9 mouse cellular contexts compared by ENCODE assay signal in the genomic region with DNA sequence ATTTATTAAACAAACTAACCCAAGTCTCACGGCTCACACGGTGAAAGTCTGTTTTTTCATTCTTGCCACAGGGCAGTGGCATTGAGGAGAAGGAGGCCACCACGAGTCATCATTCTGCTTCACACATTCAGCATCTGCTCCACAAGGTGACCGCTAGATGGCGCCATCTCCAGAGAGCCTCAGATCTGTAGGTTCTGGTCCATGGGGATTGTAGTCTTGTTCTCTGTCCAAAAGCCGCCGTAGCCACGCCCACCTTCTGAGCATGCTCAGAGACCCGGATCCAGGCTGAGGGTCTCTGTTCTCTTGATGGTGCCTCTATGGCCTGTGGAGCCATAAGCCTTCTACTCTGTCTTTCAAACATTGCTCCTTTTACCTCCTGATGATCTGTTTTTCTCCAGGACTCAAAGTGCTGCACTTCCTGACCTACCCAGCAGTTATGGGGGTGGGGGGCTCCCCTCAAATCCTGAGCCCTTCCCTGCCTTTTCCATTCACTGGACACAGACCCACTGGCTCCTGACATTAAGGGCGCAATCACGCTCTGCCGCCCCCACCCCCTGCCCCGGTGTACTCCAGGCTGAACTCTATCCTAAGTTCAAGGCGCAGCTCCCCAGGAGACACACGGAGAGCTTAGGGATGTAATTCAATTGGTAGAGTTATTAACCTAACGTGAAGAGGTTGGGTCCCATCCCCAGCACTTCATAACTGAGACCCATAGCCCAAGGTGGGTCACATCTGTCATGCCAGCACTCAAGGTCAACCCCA. TPM values are rescaled to one million over a fixed set of nuclear protein-coding genes. Genes with fewer than 3 reads are reported as not detected.
DNase-seq lines count a peak whose midpoint lies in the region; ATAC-seq and TF ChIP-seq lines count a peak whose summit lies in the region.
"Had no signal": no experiment of that assay in that cellular context is flagged by ENCODE, and none has a peak within 500 bp of the region (broad histone marks: within the 10 kb centered on the region; RNA-seq: fewer than 3 reads in every experiment).

No protein-coding gene starts in this region.

- no peaks in the 10 kb centered on the region for H3K27me3 ChIP-seq in hindbrain, embryonic 11.5 days (ENCODE audit: control insufficient read depth, insufficient read depth, low read length)
- H3K27me3 ChIP-seq in hindbrain, embryonic 13.5 days: no peaks in the 10 kb centered on the region
- H3K27me3 ChIP-seq in G1E (ENCODE audit: insufficient read depth, low read length): no peaks in the 10 kb centered on the region; the same call in 1 of the 2 replicates
- H3K27me3 ChIP-seq: embryonic facial prominence, embryonic 12.5 days had no signal

- no peaks in the 10 kb centered on the region for H3K4me1 ChIP-seq in hindbrain, embryonic 11.5 days (replicated peaks; ENCODE audit: control insufficient read depth, insufficient read depth, low read length)
- no peaks in the 10 kb centered on the region for H3K4me1 ChIP-seq in hindbrain, embryonic 13.5 days (replicated peaks)
- H3K4me1 ChIP-seq in G1E (ENCODE audit: insufficient read depth, low read depth, low read length): peaks cover 71% of the 10 kb centered on the region
- H3K4me1 ChIP-seq: embryonic facial prominence, embryonic 12.5 days had no signal

- intact Hi-C loops in left cerebral cortex, postnatal 14 days (cut with DNase I): no loop called here

- H3K27ac ChIP-seq in hindbrain, embryonic 11.5 days (ENCODE audit: low read depth, low read length): no peak overlapping the region
- no peak overlapping the region for H3K27ac ChIP-seq in hindbrain, embryonic 13.5 days
- H3K27ac ChIP-seq: embryonic facial prominence, embryonic 12.5 days had no signal

- no peaks in the 10 kb centered on the region for H3K36me3 ChIP-seq in hindbrain, embryonic 11.5 days (ENCODE audit: control insufficient read depth, insufficient read depth, low read length)
- no peaks in the 10 kb centered on the region for H3K36me3 ChIP-seq in hindbrain, embryonic 13.5 days
- no peaks in the 10 kb centered on the region for H3K36me3 ChIP-seq in G1E (replicated peaks)
- H3K36me3 ChIP-seq: embryonic facial prominence, embryonic 12.5 days had no signal

- H3K4me2 ChIP-seq in hindbrain, embryonic 11.5 days (replicated peaks; ENCODE audit: low read depth, low read length): no peak overlapping the region
- no peak overlapping the region for H3K4me2 ChIP-seq in hindbrain, embryonic 13.5 days
- H3K4me2 ChIP-seq: embryonic facial prominence, embryonic 12.5 days had no signal

- H3K4me3 ChIP-seq in hindbrain, embryonic 11.5 days (ENCODE audit: low read depth, low read length): no peak overlapping the region
- no peak overlapping the region for H3K4me3 ChIP-seq in hindbrain, embryonic 13.5 days
- no peak overlapping the region for H3K4me3 ChIP-seq in G1E (ENCODE audit: low read depth, low read length)
- H3K4me3 ChIP-seq: embryonic facial prominence, embryonic 12.5 days had no signal

- H3K9ac ChIP-seq in hindbrain, embryonic 11.5 days (ENCODE audit: low read depth, low read length): no peak overlapping the region
- H3K9ac ChIP-seq in hindbrain, embryonic 13.5 days: no peak overlapping the region
- H3K9ac ChIP-seq: embryonic facial prominence, embryonic 12.5 days had no signal

- H3K9me3 ChIP-seq in hindbrain, embryonic 11.5 days (ENCODE audit: control insufficient read depth, low read length): no peaks in the 10 kb centered on the region
- 0 out of 2 replicates have a peak, but pooled peaks cover 6% of the 10 kb centered on the region for H3K9me3 ChIP-seq in hindbrain, embryonic 13.5 days
- H3K9me3 ChIP-seq in G1E (replicated peaks): peaks cover 4% of the 10 kb centered on the region
- H3K9me3 ChIP-seq: embryonic facial prominence, embryonic 12.5 days had no signal

- ATAC-seq in hindbrain, embryonic 11.5 days (ENCODE audit: low FRiP score): no peak
- no peak for ATAC-seq in hindbrain, embryonic 13.5 days (ENCODE audit: low FRiP score)
- ATAC-seq in G1E (ENCODE audit: extremely low read depth, insufficient number of reproducible peaks, low FRiP score, poor library complexity, severe bottlenecking): no peak
- 0 out of 2 replicates have a peak, but pooled peaks have one; percentile 31 for ATAC-seq in monocyte, adult 5-6 weeks (replicated peaks; ENCODE audit: insufficient number of reproducible peaks, low FRiP score, low TSS enrichment, poor library complexity, severe bottlenecking)

- peak; percentile 74 for TF ChIP-seq CTCF in G1E (IDR thresholded peaks at IDR 0.05; ENCODE audit: low read depth, low read length)

- 49% methylated on average over 16 of the region's 16 CpGs for WGBS in hindbrain, embryonic 11.5 days
- 51% methylated on average over 16 of the region's 16 CpGs for WGBS in hindbrain, embryonic 13.5 days

- DNase-seq in hindbrain, embryonic 11.5 days (ENCODE audit: low spot score): peak; percentile 58
- DNase-seq in G1E (ENCODE audit: low spot score): no peak
- DNase-seq in c-Kit-positive CD71-positive TER-119-positive erythroid progenitor cells, embryonic 14.5 days (ENCODE audit: low spot score): peak; percentile 97
- DNase-seq in heart, adult 8-10 months (ENCODE audit: low spot score): peak; percentile 30
- peak; percentile 34 to 63 for DNase-seq in left cerebral cortex, postnatal 14 days (ENCODE audit: low spot score in 2 of 2)
- peak; percentile 87 for DNase-seq in thymus, postnatal 4 days

RNA-seq across cellular contexts. Expression of a gene that starts 2.9 kb away (rescaled TPM):
- 3.1 and 4.1 TPM in 2 replicates for polyA plus RNA-seq in hindbrain, embryonic 11.5 days (2014; fragmentation: Nextera tagmentation; extraction: Ambion mirVana)
- polyA plus RNA-seq in hindbrain, embryonic 13.5 days (2015; fragmentation: Nextera tagmentation; extraction: Ambion mirVana): 0.31 TPM in 1 of 2 replicates, not detected in the other
- total RNA-seq in G1E (2014; fragmentation: Nextera tagmentation) (41.2 TPM in 1 of 2 replicates, not detected in the other), G1E (2017) (1.9 and 2.3 TPM in 2 replicates)
- not detected in 2 replicates for polyA plus RNA-seq in G1E (2012)
- not detected for total RNA-seq in heart, adult 8-10 months (2022)
- not detected for total RNA-seq in left cerebral cortex, postnatal 14 days (2021)
- not detected in 3 replicates for total RNA-seq in monocyte, adult 5-6 weeks (2017)

RNA-seq across cellular contexts. Expression of a gene that starts 11.7 kb away (rescaled TPM):
- not detected in 2 replicates for polyA plus RNA-seq in hindbrain, embryonic 11.5 days (2014; fragmentation: Nextera tagmentation; extraction: Ambion mirVana)
- not detected in 2 replicates for polyA plus RNA-seq in hindbrain, embryonic 13.5 days (2015; fragmentation: Nextera tagmentation; extraction: Ambion mirVana)
- total RNA-seq in G1E (2014; fragmentation: Nextera tagmentation): not detected in 2 replicates
- not detected in 2 replicates for total RNA-seq in G1E (2017)
- not detected in 2 replicates for polyA plus RNA-seq in G1E (2012)
- total RNA-seq in heart, adult 8-10 months (2022): not detected
- not detected for total RNA-seq in left cerebral cortex, postnatal 14 days (2021)
- not detected in 3 replicates for total RNA-seq in monocyte, adult 5-6 weeks (2017)
- polyA plus RNA-seq: embryonic facial prominence, embryonic 12.5 days had no signal

RNA-seq across cellular contexts. Expression of a gene that starts 13.9 kb away (rescaled TPM):
- polyA plus RNA-seq in hindbrain, embryonic 11.5 days (2014; fragmentation: Nextera tagmentation; extraction: Ambion mirVana): 8.3 and 8.6 TPM in 2 replicates
- 5.4 and 6.7 TPM in 2 replicates for polyA plus RNA-seq in hindbrain, embryonic 13.5 days (2015; fragmentation: Nextera tagmentation; extraction: Ambion mirVana)
- total RNA-seq in G1E (2014; fragmentation: Nextera tagmentation) (10.3 and 11.7 TPM in 2 replicates), G1E (2017) (4.8 and 6.6 TPM in 2 replicates)
- 4.6 and 5.6 TPM in 2 replicates for polyA plus RNA-seq in G1E (2012)
- total RNA-seq in heart, adult 8-10 months (2022): 10 to 100 TPM in 1 of 4 experiments, 1 to 10 TPM in 3; 6.3 to 11.9 (median 7.9) TPM
- total RNA-seq in left cerebral cortex, postnatal 14 days (2021): 1 to 10 TPM; 7.3 TPM
- 1.3 to 1.6 TPM in 2 of 3 replicates, not detected in the other for total RNA-seq in monocyte, adult 5-6 weeks (2017)

RNA-seq across cellular contexts. Expression of a gene that starts 28.5 kb away (rescaled TPM):
- 7.8 and 10.2 TPM in 2 replicates for polyA plus RNA-seq in hindbrain, embryonic 11.5 days (2014; fragmentation: Nextera tagmentation; extraction: Ambion mirVana)
- polyA plus RNA-seq in hindbrain, embryonic 13.5 days (2015; fragmentation: Nextera tagmentation; extraction: Ambion mirVana): not detected in 2 replicates
- total RNA-seq in G1E (2014; fragmentation: Nextera tagmentation) (not detected in 2 replicates), G1E (2017) (0.06 and 0.22 TPM in 2 replicates)
- not detected in 2 replicates for polyA plus RNA-seq in G1E (2012)
- total RNA-seq in heart, adult 8-10 months (2022): not detected
- total RNA-seq in left cerebral cortex, postnatal 14 days (2021): not detected
- not detected in 3 replicates for total RNA-seq in monocyte, adult 5-6 weeks (2017)
